Mouse (Mus musculus) thymus, postnatal 25 days (tissue): ENCODE measurements at regions not wholly inside any gene's neighbourhood (a gene's known extent, or its start where the extent isn't known, plus 50 kb on each side); places are given as distances from the start of the nearest gene placed in this dataset.

ENCODE experiments used
- DNase-seq: peaks from one replicate; pipeline ENCODE4 v3.0.0; 2022

DNA sequence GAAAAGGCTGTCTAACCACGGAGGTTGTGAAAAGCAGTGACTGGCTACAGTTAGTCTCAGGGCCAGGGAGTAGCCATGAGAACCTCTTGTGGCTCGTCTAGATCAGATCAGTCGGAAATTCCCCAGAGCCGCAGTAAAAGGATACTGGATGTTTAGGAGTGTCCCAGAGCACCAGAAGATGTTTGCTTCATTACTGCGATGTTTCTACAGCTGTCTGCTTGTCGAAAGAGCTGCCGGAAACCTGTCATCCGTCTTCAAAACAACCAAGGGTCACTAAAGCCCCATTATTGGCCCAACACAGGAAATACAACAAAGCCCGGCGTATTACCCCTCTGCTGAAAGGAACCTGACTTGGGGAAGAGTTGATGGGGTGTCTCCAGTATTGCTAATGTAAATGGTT lies 245.2 kb upstream of the 1700056E22Rik start:
- DNase-seq, result no peak

DNA sequence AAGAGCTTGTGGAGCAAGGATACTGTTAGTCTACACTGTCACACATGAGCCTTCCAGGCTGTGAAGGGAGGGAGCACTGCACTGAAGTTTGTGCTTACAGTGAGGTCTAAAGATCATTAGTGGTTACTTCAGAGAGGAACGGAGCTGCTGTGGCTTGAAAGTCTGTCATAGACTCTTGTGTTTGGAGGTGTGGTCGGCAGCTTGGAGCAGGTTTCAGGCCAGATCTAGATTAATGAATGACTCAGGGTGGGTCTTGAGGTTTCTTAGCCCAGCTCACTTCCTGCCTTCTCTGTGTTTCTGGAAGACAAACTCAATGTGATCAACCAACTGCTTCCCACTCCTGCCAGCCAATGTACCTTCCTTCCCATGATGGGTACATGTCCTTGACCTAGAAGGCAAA lies 242.9 kb upstream of the 1700056E22Rik start:
- no peak for DNase-seq

DNA sequence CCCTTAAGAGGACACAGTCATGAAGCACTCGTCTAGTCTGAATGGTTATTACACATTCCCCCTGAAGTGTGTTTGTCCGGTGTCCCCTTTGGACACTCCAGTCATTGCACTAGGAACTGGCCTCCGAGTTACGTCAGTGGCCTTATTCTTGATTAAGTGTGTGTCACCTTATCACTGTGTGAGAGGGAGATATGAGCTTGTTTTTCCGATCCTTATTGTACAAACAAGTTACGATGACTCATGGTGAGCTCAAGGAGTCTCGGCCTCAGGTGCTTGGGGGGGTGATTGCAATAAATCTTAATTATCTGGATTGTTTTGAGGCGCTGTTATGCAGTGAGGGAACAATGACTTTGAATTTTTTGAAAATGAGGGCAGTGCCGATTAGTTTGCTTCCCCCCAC lies 241.8 kb upstream of the 1700056E22Rik start:
- DNase-seq, result no peak

DNA sequence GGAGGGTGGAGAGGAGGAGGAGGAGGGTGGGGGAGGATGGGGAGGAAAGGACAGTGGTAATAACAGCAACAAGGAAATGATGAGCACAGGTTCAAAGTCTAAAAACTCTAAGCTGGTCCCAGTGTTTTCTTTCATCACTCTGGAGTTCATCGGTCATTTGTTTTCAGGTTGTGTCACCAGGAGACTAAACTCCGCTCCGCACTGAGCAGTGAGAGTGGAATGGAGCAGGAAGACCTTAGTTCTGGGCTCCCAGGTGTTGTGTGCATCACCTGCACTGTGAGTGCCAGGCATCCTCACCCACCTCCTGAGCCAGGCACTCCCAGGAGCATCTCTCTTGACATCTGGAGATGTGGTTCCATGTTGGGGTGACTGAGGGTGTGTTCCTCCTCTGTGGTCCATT lies 241.3 kb upstream of the 1700056E22Rik start:
- no peak for DNase-seq

DNA sequence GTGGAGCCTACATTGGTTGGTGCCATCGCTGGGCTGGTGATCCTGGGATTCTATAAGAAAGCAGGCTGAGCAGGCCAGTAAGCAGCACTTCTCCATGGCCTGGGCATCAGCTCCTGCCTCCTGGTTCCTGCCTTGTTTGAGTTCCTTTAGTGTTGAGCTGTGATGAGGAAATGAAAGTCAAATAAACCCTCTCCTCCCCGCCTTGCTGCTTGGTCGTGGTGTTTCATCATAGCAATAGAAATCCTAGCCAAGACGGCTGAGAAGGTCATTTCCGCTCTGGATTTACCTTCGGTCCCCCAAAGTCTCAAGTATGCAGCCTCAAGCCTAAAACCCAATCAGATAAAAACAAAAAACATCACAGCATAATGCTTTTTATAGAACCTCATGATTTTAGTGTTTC lies 240.6 kb upstream of the 1700056E22Rik start:
- no peak for DNase-seq

DNA sequence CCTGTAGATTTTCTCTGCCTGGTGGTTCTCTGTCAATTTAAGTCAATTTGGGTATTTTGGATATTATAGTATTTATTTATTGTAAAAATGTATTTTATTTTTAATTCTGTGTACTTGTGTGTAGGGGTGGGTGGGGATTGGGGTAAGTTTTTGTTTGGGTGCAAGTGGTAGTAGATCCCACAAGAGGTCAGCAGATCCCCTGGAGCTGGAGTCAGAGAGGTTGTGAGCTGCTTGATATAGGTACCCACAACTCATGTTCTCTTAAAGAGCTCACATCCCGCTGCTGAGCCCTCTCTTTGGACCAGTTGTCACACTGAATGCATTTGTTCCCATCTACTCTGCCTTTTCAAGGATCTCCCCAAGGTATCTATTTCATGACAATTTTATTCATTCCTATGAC lies 239.6 kb upstream of the 1700056E22Rik start:
- no peak for DNase-seq

DNA sequence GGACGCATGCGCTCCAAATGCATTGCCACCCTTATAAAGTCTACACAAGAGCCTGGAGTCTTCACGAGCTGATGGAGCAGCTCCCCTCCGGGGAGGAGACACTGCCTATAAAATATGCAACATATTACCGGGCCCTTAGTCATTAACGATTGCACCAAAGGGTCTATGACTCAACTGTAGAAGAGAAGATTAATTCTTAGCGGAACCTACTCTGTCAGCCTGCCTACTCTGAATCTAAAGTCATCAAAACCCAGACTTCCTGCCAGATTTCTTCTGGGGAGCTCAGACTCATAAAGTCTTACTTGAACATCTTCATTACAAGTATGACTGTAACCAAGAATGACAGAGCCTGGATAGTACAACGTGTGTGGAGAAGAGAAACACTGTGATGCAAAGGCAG lies 237.2 kb upstream of the 1700056E22Rik start:
- DNase-seq, result no peak

DNA sequence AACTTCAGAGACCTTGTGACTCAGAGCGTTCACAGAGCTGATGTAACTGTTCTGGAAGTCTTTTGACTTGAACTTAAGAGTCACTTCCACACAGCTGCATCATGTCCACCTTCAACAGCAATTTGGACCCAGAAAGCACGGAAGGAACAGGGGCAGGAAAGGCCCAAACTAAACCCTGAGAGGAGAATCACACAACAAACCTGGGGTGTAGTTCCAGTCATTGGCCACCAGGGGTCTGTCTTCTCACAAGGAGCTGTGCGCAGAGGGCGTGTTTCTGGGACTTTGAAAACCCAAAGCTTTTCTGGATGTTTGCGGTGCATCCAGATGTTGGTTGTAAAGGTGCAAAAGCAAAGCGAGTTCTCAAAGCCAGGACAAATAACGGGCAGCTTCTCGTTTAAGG lies 231.9 kb upstream of the 1700056E22Rik start:
- peak; percentile 56 for DNase-seq

DNA sequence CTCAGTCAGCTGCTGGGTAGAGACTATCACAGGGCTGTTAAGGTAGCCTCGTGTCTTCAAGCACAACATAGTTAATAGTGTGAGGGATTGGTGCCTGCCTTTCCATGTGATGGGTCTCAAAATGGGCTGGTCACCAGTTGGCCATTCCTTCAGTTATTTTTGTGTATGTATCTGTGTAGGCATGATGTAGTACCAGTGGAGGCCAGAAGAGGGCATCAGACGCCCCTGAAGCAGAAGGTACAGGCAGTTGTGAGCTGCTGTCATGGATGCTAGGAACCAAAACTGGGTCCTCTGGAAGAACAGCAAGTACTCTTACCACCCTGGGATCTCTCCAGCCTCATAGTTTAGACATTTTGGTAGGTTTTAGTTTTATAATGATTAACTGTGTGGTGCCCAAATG lies 228.9 kb upstream of the 1700056E22Rik start:
- peak; percentile 47 for DNase-seq

DNA sequence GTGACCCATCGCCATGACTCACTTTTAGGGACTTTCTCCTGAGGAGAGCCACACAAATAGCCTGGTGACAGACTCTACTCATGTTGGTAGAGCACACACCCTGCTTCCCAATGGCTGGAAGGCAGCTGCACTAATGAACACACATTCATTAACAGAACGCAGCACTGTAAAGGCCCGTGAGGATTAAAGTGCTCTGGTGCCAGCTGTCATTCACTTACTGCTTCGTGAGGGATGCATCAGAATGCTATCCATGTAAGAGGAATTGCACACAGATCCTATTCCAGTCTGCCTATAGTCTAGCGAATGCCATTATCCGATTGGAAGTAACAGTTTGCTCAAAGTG lies 227.3 kb upstream of the 1700056E22Rik start:
- no peak for DNase-seq

DNA sequence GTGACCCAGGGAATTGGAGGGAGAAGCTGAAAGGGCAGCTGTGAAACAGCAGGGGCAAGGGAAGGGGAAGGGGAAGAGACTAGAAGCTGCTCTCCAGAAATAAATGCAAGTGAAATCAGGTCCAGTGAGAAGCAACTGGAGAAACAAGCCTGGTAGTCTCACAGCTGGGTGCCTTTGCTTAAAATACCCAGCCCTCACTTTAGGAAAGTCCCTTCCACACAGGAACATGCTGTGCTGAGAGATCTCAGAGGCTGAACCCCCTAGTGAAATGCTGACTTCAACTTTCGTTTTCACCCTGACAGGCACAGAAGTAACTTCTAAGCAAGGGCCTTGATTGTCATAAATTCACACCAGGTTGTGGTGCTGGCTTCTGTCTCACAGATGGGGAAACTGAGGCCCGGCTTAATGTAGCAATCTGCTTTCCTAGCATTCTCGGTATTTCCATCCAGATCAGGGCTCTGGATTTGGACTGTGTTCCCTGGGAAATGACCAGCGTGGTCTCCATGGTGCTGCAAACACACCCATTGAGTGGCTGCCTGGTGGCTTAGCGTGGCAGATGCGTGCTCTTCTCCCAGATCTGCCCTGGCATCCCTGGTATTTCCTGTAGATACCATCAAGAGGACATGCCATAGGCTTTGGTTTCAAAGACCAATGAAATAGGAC lies 226.8 kb upstream of the 1700056E22Rik start:
- DNase-seq, result no peak

DNA sequence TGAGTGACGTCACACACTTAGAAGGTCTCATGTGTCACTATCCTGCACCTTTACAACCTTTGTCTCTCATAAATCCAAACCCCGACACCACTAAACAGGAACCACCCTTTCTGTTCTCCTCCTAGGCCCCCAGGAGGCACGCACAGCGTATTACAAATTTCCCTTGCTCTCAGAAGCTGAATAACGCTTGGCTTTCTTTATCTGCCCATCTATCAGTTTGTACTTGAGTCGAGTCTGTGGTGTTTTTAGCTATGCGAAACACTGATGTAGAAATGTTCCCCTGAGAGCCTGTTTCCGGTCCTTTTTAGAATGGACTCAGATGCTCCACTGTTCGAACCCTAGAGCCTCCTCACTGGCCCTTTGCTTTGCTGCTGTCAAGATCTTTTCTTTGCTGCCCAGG lies 225.8 kb upstream of the 1700056E22Rik start:
- DNase-seq, result no peak

DNA sequence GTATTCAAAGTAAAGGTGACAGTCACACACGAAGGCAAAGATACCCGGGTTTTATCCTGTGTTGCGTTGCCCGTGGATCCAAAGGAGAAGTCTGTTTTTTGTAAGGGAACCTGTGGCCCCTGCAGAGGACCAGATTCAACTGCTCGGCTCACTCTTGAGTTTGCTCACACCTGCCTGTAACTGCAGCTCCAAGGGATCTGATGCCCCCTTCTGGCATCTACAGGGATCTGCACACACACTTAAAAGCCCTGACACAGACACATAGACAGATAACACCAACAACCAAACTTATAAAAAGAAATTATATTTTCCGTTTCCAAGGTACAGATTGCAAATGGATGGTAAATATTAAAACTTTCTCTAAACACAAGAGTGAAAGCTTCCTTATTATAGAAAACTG lies 223.3 kb upstream of the 1700056E22Rik start:
- no peak for DNase-seq

DNA sequence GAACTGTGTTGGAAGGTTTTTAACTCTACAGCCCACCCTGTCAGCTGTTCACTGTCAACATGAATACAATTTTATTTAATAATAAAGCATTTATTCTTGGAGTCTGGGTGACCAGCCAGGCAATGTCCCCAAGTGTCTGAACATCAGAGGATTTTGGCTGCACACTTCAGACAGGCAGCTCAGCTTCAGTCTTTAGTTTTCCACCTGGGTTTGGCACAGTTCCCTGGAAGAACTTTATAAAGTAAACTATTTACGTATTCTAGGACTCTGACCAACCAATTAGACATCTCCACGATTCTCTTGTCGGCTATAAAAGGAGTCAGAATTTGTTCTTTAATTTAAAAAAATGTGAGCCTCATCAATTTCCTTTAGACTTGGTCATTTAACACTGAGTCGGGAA lies 220.8 kb upstream of the 1700056E22Rik start:
- DNase-seq, result no peak

DNA sequence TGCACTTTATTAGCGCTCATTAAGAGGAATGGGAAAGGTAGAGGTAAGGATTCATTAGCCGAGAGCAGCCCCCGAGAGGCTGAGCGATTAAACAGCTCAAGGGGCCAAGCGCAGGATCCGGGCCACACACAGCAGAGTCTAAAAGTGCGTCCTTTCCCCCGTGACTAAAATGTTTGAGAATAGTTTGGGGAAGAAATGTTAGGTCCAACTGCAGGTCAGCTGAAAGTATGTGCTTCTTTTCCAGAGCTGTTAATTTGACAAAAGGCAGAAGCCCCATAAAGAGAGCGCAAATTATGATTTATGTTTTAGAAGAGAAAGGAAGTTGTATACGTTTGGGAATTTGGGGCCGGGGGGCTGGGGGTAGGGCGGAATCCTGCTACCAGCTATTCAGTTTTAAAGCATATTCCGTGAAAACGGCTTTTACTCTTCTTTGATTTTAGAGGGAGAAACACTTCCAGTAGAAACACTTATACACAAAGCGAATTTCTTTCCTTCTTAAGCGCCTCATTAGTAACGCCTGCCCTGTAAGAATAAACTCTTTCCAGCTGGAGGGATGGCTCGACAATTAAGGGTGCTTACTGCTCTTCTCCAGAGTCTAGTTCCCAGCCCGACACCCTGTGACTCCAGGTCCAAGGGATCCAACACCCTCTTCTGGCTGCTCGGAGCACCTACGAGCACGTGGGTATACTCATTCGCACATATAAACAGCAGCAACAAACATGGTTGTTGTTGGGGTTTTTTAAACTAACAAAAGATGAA lies 210.8 kb upstream of the 1700056E22Rik start:
- no peak for DNase-seq

DNA sequence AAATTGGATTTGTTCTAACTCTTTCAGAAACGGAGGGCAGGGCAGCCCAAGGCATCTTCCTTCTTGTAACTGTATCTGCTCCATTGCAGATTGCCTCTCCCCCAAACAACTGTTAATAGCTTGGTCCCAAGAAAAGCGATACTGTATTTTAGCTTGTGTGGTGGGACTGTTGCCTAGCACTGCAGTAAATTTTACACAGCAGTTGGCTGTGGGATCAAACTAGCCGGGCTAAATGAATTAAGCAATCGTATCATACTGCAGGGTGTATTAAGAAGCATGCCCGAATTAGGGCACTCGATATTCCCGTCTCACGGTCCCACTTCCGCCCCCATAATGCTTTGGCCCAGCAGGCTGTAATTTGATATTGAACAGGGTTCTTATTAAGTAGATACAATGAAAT lies 210.2 kb upstream of the 1700056E22Rik start:
- no peak for DNase-seq

DNA sequence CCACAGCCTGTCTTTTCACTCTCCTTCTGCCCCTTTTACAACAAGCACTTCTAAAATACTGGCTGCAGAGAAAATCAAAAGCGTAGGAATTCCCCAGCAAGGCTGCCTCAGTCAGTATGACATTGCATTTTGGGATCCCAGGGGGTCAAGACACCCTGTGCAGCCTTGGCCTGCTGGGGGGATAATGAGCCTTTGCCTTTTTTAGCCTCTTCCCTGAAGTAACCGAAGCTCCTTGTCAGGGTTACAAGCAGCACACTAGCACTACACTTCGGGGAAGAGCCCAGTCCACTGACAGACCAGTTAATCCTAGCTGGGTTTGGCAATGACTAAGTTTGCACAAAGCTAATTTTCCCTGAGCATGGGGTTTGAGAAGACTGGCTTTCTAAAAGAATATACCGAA lies 207.7 kb upstream of the 1700056E22Rik start:
- DNase-seq, result no peak

DNA sequence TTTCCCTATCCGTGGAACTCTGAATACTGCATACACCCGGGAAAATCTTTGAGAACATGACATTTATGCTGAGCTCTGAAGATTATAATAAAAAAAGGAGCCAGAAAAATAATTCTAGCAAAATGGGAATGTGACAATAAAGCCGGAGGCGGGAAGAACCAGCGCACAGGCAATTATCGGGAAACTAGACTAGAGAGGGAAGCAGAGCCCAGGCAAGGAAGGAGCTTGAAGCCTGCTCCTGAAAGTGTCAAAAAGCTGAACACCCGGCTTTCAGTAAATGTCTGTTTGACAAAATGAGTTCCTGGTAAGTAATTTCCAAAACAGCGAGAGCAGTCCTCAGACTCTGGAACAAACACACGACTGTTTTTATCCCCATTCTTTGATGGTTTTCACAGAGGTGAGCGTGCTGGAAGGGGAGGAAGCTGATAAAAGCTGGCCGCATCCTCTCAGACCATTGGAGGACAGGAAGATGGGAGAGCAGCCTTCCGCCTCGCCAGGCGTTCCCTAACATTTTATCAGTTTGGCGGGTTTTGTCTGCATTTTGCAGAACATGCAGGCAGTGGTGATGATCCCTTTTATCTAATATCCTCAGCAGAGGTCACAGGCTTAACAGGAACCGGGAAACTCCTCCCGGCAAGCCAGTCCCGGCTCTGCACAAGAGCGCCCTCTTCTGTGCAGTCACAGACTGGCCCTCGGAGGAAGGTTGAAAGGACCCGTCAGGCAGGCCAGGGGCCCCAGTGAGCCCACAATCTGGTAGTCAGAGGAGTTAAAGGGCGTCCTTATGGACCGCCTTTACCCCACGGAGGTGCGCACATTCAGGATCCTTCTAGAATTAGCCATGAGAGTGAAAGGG lies 201.3 kb upstream of the 1700056E22Rik start:
- peak; percentile 82 for DNase-seq

DNA sequence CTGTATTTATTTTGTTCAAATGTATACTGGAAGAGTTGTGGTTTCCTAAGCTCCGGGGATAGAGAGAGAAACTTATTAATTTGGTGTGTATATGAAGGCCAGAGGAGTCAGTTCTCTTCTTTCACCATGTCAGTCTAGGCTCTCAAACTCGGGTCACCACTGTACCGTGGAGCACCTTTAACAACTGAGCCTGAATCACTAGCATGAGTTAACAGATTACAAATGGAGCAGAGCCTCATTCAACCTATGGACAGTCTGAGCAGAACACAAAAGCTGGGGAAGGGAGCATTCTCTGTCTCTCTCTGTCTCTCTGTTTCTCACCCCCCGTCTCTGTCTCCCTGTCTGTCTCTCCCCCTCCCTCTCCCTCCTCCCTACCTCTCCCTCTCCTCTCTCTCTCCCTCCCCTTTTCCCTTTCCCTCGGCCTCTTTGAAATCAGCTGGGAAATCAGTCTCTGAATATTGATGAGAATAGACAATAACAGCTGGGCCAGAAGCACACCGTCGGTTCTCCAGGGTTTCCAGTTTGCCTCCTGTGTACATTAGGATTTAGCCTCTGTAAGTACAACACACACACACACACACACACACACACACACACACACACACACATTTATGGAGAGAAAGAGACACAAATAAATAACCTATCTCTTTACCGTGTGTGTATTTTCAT lies 200.4 kb upstream of the 1700056E22Rik start:
- no peak for DNase-seq

DNA sequence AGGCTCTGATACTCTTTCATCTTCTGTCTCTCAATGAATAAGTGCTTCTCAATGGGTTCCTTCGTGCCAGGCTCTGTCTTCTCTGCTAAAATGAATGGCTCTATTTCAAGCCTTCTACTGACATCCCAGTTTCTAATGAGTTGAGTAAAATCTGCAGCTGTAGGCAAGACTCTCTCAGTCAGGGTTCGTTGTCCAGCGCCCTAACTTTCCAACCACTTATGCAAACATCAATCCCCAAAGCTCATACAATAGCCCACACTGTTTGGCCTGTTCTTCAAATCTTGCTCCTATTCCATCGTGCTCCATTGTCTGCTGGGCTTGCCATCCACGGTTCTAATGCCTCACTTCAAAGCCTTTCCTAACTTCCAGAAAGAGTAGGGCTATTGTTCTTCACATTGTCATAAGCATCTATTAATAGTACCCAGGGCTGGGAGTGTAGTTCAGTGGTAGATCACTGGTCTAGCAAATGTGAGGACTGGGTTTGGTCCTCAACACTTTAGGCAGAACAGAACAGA lies 199.7 kb upstream of the 1700056E22Rik start:
- no peak for DNase-seq

DNA sequence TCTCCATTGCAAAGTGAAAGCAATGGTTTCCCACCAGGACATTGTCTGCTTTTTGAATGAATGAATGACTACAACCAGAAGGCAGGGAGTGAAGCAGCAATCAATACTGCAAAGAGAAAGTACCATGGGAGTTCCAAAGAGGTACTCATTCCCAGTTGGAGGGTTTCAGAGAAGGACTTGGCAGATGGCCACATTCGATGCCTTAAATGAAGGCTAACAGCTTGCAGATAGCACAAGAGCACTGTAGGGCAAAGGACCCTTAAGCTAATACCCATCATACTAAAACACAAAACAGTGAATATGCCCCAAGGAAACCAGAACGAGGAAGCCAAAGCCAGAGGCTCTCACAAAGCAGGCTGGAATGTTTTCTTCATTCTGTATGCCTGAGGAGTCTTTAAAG lies 188.2 kb upstream of the 1700056E22Rik start:
- no peak for DNase-seq

DNA sequence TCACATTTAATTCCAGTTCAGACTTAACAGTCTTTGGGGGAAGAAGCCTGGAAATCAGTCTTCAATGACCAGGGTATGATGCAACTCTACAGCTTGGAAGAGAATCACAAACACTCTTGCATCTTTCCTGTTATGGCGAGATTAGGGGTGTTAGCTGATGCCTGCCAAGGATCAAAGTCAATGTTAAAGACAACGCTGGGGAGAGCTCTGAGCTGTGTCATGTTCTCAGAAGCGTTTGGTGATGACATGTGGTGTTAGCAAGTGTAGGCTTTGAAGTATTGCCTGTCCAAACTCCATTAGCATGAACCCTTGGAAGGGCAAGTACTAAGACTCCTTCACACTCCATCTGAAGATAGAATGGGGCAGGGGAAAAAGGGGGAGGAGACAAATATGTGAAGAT lies 187.7 kb upstream of the 1700056E22Rik start:
- no peak for DNase-seq

DNA sequence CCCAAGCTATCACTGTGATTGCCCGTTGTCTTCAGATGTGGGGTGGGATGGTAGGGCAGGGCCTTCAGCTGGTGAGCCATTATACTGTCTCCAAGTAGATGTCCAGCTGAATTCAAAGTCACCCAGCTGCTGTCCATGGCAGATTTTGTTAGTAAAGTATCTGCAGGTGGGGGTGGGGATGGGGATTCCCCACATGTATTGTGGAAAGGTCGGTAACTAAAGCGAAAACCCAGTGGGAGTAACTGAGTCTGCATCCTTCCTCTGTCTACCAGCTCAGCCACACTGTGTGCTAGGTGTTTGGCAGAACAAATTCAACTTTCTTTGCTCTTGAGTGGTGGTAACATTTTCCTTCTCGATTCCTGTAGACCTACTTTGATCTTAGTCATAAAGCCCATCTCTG lies 163.2 kb upstream of the 1700056E22Rik start:
- no peak for DNase-seq
